Mouse (Mus musculus) cortical plate, adult 2 months (tissue): Measurements from ENCODE around the gene Kctd11.

Experiments
- CTCF ChIP-seq: fragments of 200-500 bp; IDR thresholded peaks from 2 replicates; pipeline ENCODE4 v1.5.1; 2011; ENCODE audit warnings: mild to moderate bottlenecking, control low read depth, low read length; ENCODE audit not compliant: insufficient read depth; ENCODE audit errors: extremely low read depth
- POLR2A ChIP-seq: fragments of 200-500 bp; IDR thresholded peaks from 2 replicates; pipeline ENCODE4 v1.6.1; 2011; ENCODE audit warnings: mild to moderate bottlenecking, low read length, control low read depth; ENCODE audit not compliant: insufficient read depth; ENCODE audit errors: extremely low read depth

GRCm38 (mm10) chr11:69911701-69912100 lies 30.5 kb upstream of the Kctd11 start:
- TF ChIP-seq POLR2A (no peak), CTCF (no peak)
